Mouse (Mus musculus): Measurements from ENCODE around the gene Lbp. TPM values are rescaled to one million over a fixed set of nuclear protein-coding genes. Genes with fewer than 3 reads are reported as not detected.

The Lbp gene
- polyA plus RNA-seq (2017; shearing (Covaris generic)): 1 to 10 TPM in 1 of 2 experiments, not detected in 1; 1.3 TPM

GRCm38 (mm10) chr2:158305948-158306695 lies at the start of gene Lbp:
Gene Lbp (plus strand): TSS chr2:158306493.
- ATAC-seq: no peak

DNA sequence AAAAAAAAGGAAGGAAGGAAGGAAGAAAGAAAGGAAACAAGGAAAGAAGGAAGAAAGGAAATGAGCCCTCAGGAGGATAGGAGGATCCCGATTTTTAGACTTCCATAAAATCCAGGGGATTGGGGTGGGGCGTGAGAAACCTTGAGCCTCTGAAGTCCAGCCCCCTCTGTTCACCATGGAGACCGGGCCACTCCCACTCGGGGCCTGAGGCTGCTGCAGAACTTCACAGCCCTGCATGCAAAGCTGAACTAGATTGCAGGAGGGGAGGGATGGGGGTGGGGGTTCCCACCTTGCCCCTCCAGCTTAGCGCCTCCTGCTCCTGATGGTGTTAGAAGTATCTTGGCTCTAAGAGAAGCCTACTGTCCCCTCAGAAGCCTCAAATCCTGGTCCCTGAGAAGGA lies 49.4 kb upstream of the Lbp start:
- ATAC-seq: no peak

- no peak for ATAC-seq
Observed at GRCm38 (mm10) chr2:158258005-158258418, 48.3 kb upstream of the Lbp start, which contains the start of gene Bpi. Gene Bpi (plus strand): TSS chr2:158258094.

- no peak for ATAC-seq
Observed at GRCm38 (mm10) chr2:158258781-158259180, 47.5 kb upstream of the Lbp start.

- no peak for ATAC-seq
Observed at GRCm38 (mm10) chr2:158259498-158259897, 46.8 kb upstream of the Lbp start.

DNA sequence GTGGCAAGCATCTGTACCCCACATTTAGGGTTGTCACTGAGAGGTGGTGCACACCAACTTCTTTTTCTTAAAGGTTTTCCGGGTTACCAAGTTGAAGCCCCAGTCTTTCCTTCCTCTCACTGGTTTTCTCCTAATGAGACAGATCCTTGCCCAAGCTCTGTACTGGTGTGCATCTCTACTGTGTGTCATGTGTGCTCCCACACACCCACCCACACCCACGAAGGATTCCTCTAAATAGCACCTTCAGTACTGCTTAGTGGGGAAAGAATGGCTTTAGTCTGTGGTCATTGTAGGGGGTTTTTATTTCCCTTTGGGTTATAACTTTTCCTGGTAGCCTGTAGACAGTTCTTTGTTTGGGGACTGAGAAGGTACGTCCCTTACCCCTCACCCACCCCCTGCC lies 41.4 kb upstream of the Lbp start:
- no peak for ATAC-seq

GRCm38 (mm10) chr2:158270017-158270416 lies 36.3 kb upstream of the Lbp start:
- no peak for ATAC-seq

GRCm38 (mm10) chr2:158273646-158274045 lies 32.6 kb upstream of the Lbp start:
- ATAC-seq: no peak

DNA sequence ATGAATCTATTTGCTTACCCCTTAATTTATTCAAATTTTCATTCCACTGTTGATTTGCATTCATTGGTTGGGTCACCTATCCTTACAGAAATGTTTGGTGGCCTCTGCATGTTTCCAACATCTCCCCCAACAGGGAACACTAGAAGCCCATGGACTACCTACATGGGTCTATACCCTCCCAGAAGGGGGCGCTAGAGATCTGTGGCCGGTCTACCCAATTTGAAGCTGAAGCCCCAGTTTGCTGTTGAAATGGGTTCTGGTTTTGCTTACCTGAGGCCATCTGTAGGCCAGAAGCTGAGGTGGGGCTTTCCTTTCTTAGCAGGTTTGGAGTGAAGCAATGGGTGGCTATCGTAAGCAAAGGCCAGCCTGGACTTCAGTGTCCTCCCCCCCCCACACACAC lies 30.9 kb upstream of the Lbp start:
- no peak for ATAC-seq

DNA sequence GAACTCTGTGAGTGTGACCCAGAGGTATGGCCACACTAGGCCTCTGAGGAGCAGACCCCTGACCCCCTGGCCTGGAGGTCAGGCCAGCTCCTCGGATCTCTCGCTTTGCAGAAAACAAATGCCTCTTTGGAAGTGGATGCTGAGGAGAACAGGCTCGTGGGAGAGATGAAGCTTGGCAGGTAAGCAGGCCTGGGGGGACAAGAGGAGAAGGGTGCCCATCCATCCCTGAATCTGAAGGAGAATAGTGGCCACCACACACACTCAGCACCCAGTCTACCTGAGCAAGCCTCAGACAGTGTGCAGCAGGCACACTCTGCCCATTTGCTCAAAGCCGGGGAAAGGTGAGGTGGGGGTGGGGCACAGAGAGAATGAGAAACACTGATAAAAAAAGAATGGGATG lies 30.5 kb upstream of the Lbp start:
- ATAC-seq: no peak

DNA sequence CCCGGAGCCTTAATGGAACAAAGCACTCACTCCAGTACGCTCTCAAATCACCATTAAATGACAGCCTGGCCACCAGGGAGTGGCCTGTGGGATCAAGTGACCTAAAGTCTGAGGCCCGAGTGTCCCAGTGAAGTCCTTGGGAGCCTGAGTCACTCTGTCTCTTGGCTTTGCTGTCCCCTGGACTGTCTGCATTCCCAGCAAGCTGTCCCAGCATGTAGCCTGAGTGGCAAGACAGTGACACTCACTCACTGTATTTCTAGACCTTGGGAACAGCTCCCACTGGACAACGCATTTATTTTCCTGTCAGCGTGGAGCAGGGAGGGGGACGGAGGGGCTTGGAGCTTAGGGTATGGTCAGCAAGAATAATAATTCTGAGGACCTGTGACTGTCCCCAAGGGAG lies 29.8 kb upstream of the Lbp start:
- no peak for ATAC-seq

GRCm38 (mm10) chr2:158276878-158277277 lies 29.4 kb upstream of the Lbp start:
- no peak for ATAC-seq

GRCm38 (mm10) chr2:158279656-158280055 lies 26.6 kb upstream of the Lbp start:
- ATAC-seq: no peak

GRCm38 (mm10) chr2:158281497-158282205 lies 24.6 kb upstream of the Lbp start:
- ATAC-seq: no peak

GRCm38 (mm10) chr2:158283136-158283535 lies 23.2 kb upstream of the Lbp start:
- ATAC-seq: no peak

DNA sequence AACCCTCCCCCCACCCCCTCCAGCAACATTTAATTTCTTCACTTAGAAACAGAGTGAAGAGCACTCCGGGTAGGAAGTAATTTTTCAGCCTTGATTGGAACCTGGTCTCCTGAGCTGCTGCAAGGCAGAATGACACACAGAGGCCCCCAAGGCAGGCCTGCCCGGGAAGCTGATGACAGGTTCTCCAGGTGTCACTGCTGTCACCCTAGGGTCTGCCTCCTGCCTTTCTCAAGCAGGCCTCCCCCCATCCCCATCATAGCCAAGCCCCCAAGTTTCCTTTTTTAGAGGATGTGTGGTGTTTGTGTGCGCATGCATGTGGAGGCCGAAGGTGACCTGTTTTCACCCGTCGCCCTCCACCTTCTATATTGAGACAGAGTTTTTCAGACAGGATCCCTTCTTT lies 22.5 kb upstream of the Lbp start:
- ATAC-seq: no peak

- ATAC-seq: peak; percentile 80
Observed at GRCm38 (mm10) chr2:158284571-158284970, 21.7 kb upstream of the Lbp start.

GRCm38 (mm10) chr2:158285655-158286054 lies 20.6 kb upstream of the Lbp start:
- no peak for ATAC-seq

- ATAC-seq: no peak
Observed at GRCm38 (mm10) chr2:158295700-158296099, 10.6 kb upstream of the Lbp start.

- no peak for ATAC-seq
Observed at GRCm38 (mm10) chr2:158299203-158299602, 7.1 kb upstream of the Lbp start.

DNA sequence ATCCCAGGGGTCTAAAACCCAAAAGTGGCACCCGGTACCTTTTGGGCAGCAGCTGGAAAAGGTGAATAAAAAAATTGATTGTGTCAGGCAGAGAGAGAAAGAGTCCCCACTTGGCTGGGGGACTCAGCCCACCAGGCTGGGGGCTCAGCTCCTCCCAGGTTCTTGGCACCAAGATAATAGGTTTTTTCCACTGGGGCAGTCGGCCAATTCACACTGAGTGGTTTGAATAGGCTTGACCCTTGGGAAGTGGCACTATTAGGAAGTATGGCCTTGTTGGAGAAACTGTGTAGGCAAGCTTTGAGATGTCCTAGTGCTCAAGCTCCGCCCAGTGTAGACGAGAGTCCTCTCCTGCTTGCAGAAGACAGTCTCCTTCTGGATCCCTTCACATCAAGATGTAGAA lies 6.6 kb upstream of the Lbp start:
- ATAC-seq: no peak

DNA sequence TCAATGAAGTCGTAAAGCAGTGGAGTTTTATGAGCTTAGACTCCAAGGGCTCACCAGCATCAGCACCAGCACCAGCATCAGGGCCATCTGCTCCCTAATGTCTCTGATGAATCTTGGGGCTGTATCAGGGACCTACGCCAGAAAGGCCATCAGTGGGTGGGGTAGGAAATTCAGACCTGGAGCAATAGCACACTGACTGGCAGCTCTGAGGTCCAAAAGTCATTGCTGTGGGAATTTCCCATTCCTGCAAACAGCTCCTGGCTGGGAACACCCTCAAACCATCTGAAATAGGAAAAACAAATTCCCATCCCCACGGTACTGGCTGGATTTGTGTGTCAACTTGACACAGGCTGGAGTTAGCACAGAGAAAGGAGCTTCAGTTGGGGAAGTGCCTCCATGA lies 3.5 kb upstream of the Lbp start:
- ATAC-seq: no peak

- no peak for ATAC-seq
Observed at GRCm38 (mm10) chr2:158306696-158307049, 380 bp downstream of the Lbp start.

- no peak for ATAC-seq
Observed at GRCm38 (mm10) chr2:158308276-158308675, 2.0 kb downstream of the Lbp start.
